Mouse (Mus musculus) cerebellum, adult 2 months (tissue): Measurements from ENCODE around the gene Plekhg1.

ENCODE experiments used
- CTCF ChIP-seq: fragments of 200-500 bp; IDR thresholded peaks from 2 replicates; pipeline ENCODE4 v1.5.1; 2011; ENCODE audit warnings: low read depth, mild to moderate bottlenecking, control low read depth, low read length, moderate library complexity, borderline replicate concordance; ENCODE audit not compliant: insufficient read depth
- POLR2A ChIP-seq: fragments of 200-500 bp; IDR thresholded peaks from 2 replicates; pipeline ENCODE4 v1.6.1; 2011; ENCODE audit warnings: low read length, control low read depth, borderline replicate concordance; ENCODE audit not compliant: insufficient read depth

DNA sequence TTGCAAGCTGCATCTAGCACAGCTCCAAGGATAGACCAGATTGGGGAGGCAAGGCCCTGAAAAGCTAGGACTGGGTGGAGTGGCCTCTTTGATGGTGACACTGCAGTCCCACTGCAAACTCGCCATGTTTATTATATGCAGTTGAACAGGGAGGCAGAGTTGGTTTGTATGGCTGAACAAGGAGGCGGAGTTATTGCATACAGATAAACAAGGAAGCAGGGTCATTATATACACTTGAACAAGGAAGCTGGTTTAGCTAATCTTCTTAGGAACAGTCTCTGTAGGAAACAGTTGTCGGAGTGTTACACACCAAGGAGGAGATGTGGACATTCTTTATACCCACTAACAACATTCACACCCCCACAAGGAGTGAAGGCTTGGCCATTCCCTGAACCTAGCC is 112.6 kb downstream of the Plekhg1 start:
- TF ChIP-seq CTCF (no peak), POLR2A (no peak)
